Mouse (Mus musculus) ES-E14 (cell line): ENCODE measurements around the gene Rad9a. TPM values are rescaled to one million over a fixed set of nuclear protein-coding genes. Genes with fewer than 3 reads are reported as not detected.

Experiments
- DNase-seq: peaks from one replicate; pipeline ENCODE4 v3.0.0-alpha.2; 2013; ENCODE audit warnings: low read depth, low spot score
- H3K27ac ChIP-seq: 2 replicates; pipeline ENCODE4 v1.5.1; 2012; ENCODE audit warnings: low read depth, mild to moderate bottlenecking, low read length, moderate library complexity, mixed read lengths; ENCODE audit not compliant: poor library complexity, insufficient read depth, severe bottlenecking
- H3K36me3 ChIP-seq: 2 replicates; pipeline ENCODE4 v1.6.1; 2012; ENCODE audit warnings: mild to moderate bottlenecking, low read length, moderate library complexity, mixed read lengths; ENCODE audit not compliant: control insufficient read depth, poor library complexity, insufficient read depth, severe bottlenecking
- H3K4me1 ChIP-seq, 2 experiments: fragments of 150-350 bp in 1 of 2; sonication (generic) in 1 of 2; 2 replicates each; pipeline ENCODE4 v1.6.1; 2012; ENCODE audit warnings: low read length in 2 of 2, mild to moderate bottlenecking in 1 of 2, mixed read lengths in 1 of 2; ENCODE audit not compliant: control insufficient read depth in 2 of 2, insufficient read depth in 2 of 2, poor library complexity in 1 of 2
- H3K4me3 ChIP-seq, 2 experiments: fragments of 150-350 bp in 1 of 2; sonication (generic) in 1 of 2; 2 replicates each; pipeline ENCODE4 v1.5.1; 2012; ENCODE audit warnings: low read length in 2 of 2, low read depth in 1 of 2, mild to moderate bottlenecking in 1 of 2, mixed read lengths in 1 of 2; ENCODE audit not compliant: insufficient read depth in 1 of 2, poor library complexity in 1 of 2, severe bottlenecking in 1 of 2
- H3K9ac ChIP-seq: 2 replicates; pipeline ENCODE4 v1.6.1; 2012; ENCODE audit warnings: low read depth, mild to moderate bottlenecking, low read length, mixed read lengths; ENCODE audit not compliant: poor library complexity, insufficient read depth, severe bottlenecking
- H3K9me3 ChIP-seq: fragments of 150-350 bp; sonication (generic); 2 replicates; pipeline ENCODE4 v1.6.1; 2012; ENCODE audit warnings: low read depth, mild to moderate bottlenecking, low read length; ENCODE audit not compliant: control insufficient read depth, insufficient read depth
- CHD2 ChIP-seq: IDR thresholded peaks from 2 replicates; pipeline ENCODE4 v1.6.1; 2014; ENCODE audit warnings: mild to moderate bottlenecking, low read depth, low read length, inconsistent platforms
- HCFC1 ChIP-seq: IDR thresholded peaks from 2 replicates; pipeline ENCODE4 v1.6.1; 2012; ENCODE audit warnings: low read length, inconsistent platforms, borderline replicate concordance; ENCODE audit not compliant: insufficient read depth
- MAFK ChIP-seq: IDR thresholded peaks from 2 replicates; pipeline ENCODE4 v1.6.1; 2014; ENCODE audit warnings: mild to moderate bottlenecking, low read depth, low read length, inconsistent platforms; ENCODE audit not compliant: insufficient read depth
- ZC3H11A ChIP-seq: IDR thresholded peaks from 2 replicates; pipeline ENCODE4 v1.6.1; 2012; ENCODE audit warnings: low read depth, mild to moderate bottlenecking, inconsistent platforms, low read length, borderline replicate concordance
- ZNF384 ChIP-seq: IDR thresholded peaks from 2 replicates; pipeline ENCODE4 v1.6.1; 2012; ENCODE audit warnings: low read depth, low read length, inconsistent platforms
- in situ Hi-C, 2 experiments: fragments of 600-800 bp; cut with MboI; formaldehyde crosslinking; loops; one replicate each; pipeline ENCODE4 v1.15.1; 2025; ENCODE audit warnings: low sequenced_read_pairs in 2 of 2, inconsistent platforms in 1 of 2; ENCODE audit not compliant: unreplicated experiment in 2 of 2
- total RNA-seq: library from RNA; depleted of rRNA; stranded (reverse); fragments of 300-350 nt; gene quantifications from 2 replicates; pipeline ENCODE4 v1.2.3, GENCODE M21; 2012

Gene Rad9a
- total RNA-seq, 1 experiment: 33.1 TPM

DNA sequence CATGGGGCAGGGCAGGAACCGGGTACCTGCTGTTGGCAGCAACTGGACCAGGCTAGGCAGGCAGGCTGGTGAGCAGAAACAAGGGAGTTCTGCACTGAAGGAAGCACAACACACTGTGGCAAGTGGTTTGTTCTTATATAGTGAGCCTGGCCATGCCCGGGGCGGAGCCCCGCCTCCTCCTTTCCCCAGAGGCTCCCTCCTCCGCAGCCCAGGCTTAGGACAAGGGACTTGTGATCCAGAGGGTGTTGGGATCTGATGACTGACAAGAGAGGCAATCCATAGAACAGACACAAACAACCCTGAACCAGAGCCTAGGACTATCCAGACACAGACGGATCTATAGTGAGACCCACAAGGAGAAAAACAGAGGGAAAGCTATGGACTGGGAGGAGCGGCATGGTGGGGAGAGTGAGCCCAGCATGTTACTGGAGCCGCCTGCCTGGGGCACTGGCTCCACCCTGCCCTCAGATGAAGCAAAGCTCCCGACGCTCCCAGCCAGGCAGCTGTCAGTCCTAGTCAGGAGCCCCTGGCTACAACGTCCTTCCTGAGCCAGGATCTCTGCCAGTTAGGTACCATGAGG lies 26.0 kb downstream of the Rad9a start, which contains the start of gene Carns1:
Gene Carns1, minus strand, starts transcription at position 112 of the 580 bp plus-strand sequence.
- Histone ChIP-seq H3K4me1 (peaks cover 0 to 30% of the 10 kb centered on the region in 2 experiments; a peak in 2 of 4 replicates), H3K9me3 (no peaks in the 10 kb centered on the region), H3K9ac (no peak within 1 kb of the TSS), H3K4me3 (0 out of 4 replicates have a peak within 1 kb of the TSS, but pooled peaks of 1 of the 2 experiments have one; percentile 21), H3K27ac (no peak within 1 kb of the TSS), H3K36me3 (no peaks in the 10 kb centered on the region)
- no peak for DNase-seq
- in situ Hi-C loops: no loop called here
- TF ChIP-seq HCFC1: no peak

DNA sequence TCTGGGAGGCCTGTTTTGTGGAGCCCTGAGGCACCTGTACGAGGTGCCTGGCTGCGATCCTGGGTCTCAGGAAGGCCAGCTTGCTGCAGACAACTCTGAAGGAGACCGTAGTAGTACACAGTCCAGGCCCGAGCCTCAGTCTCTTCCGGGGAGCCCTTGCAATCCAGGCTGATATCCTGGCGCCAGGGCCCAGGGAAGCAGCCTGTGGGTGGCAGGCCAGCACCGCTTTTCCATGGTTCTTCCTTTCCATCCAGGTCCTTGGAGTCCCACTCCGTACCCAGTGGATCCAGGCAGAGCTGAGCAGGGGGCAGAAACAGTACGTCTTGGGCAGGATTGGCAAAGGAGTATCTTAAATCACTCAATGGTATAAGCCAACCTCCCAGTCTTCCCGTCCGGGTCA lies 28.5 kb downstream of the Rad9a start:
- no peak for DNase-seq
- TF ChIP-seq MAFK (no peak), ZC3H11A (no peak), CHD2 (no peak), HCFC1 (no peak), ZNF384 (no peak)
- peak overlapping the region; percentile 52 for H3K9ac ChIP-seq
- no peak overlapping the region for H3K4me3 ChIP-seq
- in situ Hi-C loops: no loop called here
- peaks cover 0 to 30% of the 10 kb centered on the region in 2 experiments; a peak in 2 of 4 replicates for H3K4me1 ChIP-seq
- no peaks in the 10 kb centered on the region for H3K9me3 ChIP-seq
- H3K27ac ChIP-seq: no peak overlapping the region
- H3K36me3 ChIP-seq: no peaks in the 10 kb centered on the region

DNA sequence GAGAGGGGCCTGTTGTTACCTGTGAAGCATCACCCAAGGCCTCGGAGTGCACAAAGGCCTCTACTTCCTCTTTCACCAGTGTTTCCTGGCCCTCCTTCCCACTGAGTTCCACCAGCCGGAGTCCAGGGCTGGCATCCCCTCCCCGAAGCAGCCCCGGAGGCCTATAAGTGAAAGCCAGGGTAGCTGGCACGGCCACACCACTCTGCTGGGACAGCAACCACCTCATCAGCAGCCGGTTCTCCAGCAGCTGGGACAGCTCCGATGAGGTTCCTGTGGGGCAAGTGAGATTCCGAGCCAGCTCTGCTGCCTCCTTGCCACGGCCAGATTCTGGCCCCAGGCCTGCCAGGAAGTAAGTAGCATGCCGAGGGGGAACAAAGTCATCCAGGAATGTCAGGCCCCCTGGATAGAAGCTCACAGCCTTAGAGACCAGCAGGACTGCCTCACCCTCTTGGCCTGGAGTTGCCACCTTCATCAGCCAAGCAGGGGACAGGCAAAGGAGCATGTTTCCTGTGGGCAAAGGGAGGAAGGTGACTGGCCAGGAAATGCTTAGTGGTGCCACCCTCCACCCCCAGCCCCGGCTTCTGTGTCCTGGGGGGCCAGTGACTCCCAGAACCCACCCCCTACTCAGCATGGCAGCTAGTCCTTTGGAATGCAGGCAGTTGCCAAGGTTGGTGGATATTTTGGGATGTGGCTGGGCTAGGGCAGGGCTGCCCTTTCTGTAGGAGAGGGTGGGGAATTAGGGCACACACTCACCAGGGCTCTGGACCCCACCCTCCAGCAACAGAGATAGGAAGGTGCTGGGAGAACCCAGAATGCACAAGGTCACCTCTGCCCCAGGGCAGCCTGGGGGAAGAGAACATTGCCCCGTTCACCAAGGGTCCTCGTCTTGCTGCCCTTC lies 29.8 kb downstream of the Rad9a start:
- DNase-seq: no peak
- no peak overlapping the region for H3K27ac ChIP-seq
- H3K36me3 ChIP-seq: no peaks in the 10 kb centered on the region
- TF ChIP-seq HCFC1 (no peak), ZNF384 (no peak), MAFK (no peak), CHD2 (no peak), ZC3H11A (no peak)
- in situ Hi-C loops: no loop called here
- H3K9ac ChIP-seq: no peak overlapping the region
- no peak overlapping the region for H3K4me3 ChIP-seq
- H3K9me3 ChIP-seq: no peaks in the 10 kb centered on the region
- peaks cover 0 to 30% of the 10 kb centered on the region in 2 experiments; a peak in 2 of 4 replicates for H3K4me1 ChIP-seq

DNA sequence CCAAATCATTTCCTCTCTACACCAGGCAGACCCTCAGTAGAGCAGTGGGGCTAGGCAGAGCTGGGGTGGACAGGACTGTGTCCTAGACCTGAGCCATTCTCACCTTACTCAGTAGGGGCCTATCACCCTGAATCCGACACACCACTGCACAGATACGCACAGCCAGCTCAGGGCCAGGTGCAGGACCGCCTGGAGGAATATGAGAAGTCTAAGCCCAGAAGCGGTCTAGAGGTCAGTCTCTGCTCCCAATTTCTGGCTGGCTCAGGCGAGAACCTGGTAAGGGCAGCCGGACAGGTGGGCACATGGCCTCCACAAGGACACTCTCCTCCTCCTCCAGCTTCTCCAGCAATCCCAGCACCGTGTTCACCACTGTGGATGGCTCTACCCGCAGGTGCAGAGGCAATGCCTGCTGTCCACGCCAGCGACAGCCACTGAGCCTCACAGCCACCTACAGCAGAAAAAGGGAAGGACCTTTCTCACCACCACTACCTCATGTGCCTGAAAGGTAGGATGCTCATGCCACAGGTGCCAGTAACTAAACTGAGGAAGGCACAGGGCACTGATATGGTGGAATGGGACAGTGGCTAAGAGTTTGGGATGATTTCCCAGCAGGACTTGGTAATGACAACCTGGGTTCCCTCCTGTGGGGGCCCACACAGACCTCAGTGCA lies 30.6 kb downstream of the Rad9a start:
- no peak overlapping the region for H3K9ac ChIP-seq
- no peak for DNase-seq

More for the DNA sequence above, 30.6 kb downstream of the Rad9a start:
- H3K9me3 ChIP-seq: no peaks in the 10 kb centered on the region
- no peak for TF ChIP-seq CHD2
- TF ChIP-seq ZNF384: no peak
- TF ChIP-seq HCFC1: no peak
- TF ChIP-seq ZC3H11A: no peak
- TF ChIP-seq MAFK: no peak
- H3K4me3 ChIP-seq: no peak overlapping the region
- in situ Hi-C loops: no loop called here
- H3K27ac ChIP-seq: no peak overlapping the region
- peaks cover 0 to 30% of the 10 kb centered on the region in 2 experiments; a peak in 2 of 4 replicates for H3K4me1 ChIP-seq
- no peaks in the 10 kb centered on the region for H3K36me3 ChIP-seq
